Mouse (Mus musculus) erythroblast, embryonic 14.5 days (primary cell): ENCODE results near the gene Il6st. TPM values are rescaled to one million over a fixed set of nuclear protein-coding genes. Genes with fewer than 3 reads are reported as not detected.

Source experiments
- H3K27me3 ChIP-seq: 2 replicates; pipeline ENCODE4 v1.6.1; 2012; ENCODE audit warnings: inconsistent platforms; ENCODE audit not compliant: control insufficient read depth
- H3K36me3 ChIP-seq: 2 replicates; pipeline ENCODE4 v1.6.1; 2012; ENCODE audit warnings: mild to moderate bottlenecking, inconsistent platforms; ENCODE audit not compliant: control insufficient read depth
- H3K4me1 ChIP-seq: 2 replicates; pipeline ENCODE4 v1.6.1; 2012; ENCODE audit warnings: inconsistent platforms; ENCODE audit not compliant: control insufficient read depth
- H3K4me3 ChIP-seq: replicated peaks from 2 replicates; pipeline ENCODE3; 2012; ENCODE audit warnings: moderate library complexity, mild to moderate bottlenecking, inconsistent platforms
- H3K9me3 ChIP-seq: 2 replicates; pipeline ENCODE4 v1.6.1; 2012; ENCODE audit warnings: low read length, inconsistent platforms, mixed read lengths; ENCODE audit not compliant: control insufficient read depth
- GATA1 ChIP-seq: IDR thresholded peaks from 2 replicates; pipeline ENCODE4 v1.6.1; 2012; ENCODE audit warnings: low read length, inconsistent platforms, mixed read lengths
- TAL1 ChIP-seq: IDR thresholded peaks from 3 replicates; pipeline ENCODE4 v1.6.1; 2012; ENCODE audit warnings: low read length, inconsistent platforms, mixed read lengths
- polyA plus RNA-seq: library from polyadenylated mRNA; stranded (reverse); fragments of >175 nt; gene quantifications from 2 replicates; pipeline ENCODE4 v1.2.3, GENCODE M21; 2012

Il6st gene
- polyA plus RNA-seq, 1 experiment = 0.01 TPM

DNA sequence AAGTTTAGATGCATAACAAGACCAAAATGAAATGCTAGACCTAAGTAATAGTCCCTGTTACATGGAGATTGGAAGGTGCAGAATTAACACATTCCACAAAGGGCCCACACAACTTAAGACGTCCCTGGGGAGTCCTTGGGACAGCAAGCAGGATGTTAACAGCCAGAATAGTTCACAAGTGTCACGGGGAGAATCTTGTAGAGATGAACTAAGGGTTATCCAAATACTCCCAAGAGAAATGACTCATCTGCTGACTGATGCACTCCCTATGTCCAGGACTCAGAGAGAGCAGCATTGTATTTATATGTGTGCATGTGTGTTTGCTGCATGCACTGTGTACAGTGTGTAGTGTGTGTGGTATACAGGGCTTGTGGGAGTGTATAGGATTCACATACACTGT is 92.6 kb downstream of the Il6st start:
- Histone ChIP-seq H3K27me3 (no peaks in the 10 kb centered on the region; the same call in 1 of the 2 replicates), H3K9me3 (no peaks in the 10 kb centered on the region), H3K36me3 (no peaks in the 10 kb centered on the region), H3K4me1 (no peaks in the 10 kb centered on the region), H3K4me3 (no peak overlapping the region)
- TF ChIP-seq TAL1 = no peak
- TF ChIP-seq GATA1 = no peak

Other genes with a start within 250 kb of the Il6st start
- gene Ankrd55, start 175.6 kb upstream of the Il6st start, polyA plus RNA-seq = not detected in 2 replicates
- not detected in 2 replicates for gene Il31ra, start 130.3 kb downstream of the Il6st start, polyA plus RNA-seq
- not detected in 2 replicates for gene Ddx4, start 188.4 kb downstream of the Il6st start, polyA plus RNA-seq
- gene Slc38a9, start 196.7 kb downstream of the Il6st start, polyA plus RNA-seq = 0.33 and 0.39 TPM in 2 replicates